Mouse (Mus musculus) splenic B cell, adult 2 months (primary cell): ENCODE data around the gene Per1.

ENCODE experiments used
- DNase-seq: peaks from one replicate; pipeline ENCODE4 v3.0.0-alpha.2; 2011; ENCODE audit warnings: low read depth, low spot score
- H3K27me3 ChIP-seq: 2 replicates; pipeline ENCODE4 v1.6.1; 2012; ENCODE audit warnings: mild to moderate bottlenecking, low read length, moderate library complexity, mixed read lengths; ENCODE audit not compliant: control insufficient read depth, poor library complexity, insufficient read depth, severe bottlenecking
- H3K36me3 ChIP-seq: 2 replicates; pipeline ENCODE4 v1.6.1; 2012; ENCODE audit warnings: mild to moderate bottlenecking, low read length, moderate library complexity, mixed read lengths; ENCODE audit not compliant: control insufficient read depth, poor library complexity, insufficient read depth, severe bottlenecking

Per1 gene

DNA sequence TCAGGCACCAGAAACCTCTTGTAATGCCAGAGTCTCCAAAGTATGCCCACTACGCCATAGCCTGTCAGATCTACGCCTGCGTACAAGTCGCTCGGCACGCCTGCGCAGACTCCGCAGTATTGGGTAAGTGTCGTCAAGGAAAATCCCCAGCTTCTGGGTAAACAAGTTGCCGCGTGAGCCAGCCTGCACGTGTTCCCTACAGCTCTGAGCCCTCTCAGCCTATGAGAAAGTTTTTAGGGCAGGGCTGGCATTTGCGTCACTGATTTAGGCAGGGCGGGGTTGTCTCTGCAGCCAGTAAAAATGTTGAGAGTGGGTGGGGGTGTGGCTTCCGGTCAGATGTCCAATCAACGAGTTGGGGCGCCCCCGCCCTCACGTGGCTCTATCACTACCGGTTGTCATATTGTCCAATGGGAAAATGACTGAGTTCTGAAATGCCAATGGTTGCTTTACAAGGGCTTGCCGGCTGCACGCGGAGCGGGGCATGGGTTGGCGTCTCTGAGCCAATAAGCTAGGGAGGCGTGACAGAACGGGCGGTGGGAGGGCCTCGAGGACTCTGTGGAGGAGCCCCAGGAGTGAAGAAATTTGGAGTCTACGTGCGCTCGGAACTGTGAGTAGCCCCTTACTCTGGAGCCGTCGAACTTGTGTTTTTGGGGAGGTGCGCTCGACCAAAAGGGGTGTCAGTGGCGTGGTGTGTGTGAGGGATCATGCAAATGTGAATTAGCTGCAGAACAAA is at the start of gene Per1:
Per1 (plus strand) TSS at position 521 of the 733 bp plus-strand sequence.
- peak; percentile 100 for DNase-seq
- no peaks in the 10 kb centered on the region for H3K27me3 ChIP-seq
- peaks cover 6% of the 10 kb centered on the region for H3K36me3 ChIP-seq

DNA sequence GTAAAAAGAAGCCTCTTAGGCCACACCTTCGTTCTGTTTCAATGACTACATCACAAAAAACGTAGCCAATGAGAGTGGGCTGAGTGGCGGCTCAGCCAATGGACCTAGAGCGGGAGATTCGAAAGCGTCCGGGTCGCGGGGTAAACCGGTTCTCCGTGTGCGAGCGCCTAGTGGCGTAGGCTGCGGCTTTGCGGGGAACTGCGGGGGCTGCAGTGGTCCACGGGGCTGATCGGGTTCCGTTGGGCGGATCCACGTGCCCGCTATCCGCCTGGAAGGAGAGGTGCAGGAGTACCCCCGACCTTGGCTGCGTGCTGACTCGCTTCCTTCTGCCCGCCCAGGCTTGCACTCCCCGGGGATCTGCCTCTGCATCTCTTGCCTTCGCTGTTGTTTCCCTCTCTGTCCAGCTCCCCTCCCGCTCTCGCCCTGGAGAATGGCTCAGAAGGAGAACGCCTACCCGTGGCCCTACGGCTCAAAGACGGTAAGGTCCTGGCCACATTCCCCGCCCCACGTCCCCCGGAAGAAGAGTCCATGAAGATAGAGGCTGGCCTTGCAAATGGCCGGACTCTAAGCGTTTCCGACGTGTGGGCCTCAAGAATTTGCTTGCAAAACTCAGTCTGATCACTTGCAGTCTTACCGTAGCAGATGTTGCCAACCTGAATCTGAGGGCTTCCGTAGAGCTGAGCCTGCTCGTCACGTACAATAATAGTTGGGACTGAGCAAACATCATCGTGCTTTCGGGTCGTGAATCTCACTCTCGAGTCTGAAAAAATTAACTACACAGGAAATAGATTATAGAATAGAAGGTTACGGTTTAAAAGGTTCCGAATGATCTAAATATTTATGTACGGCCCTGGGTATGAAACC is 49.3 kb upstream of the Per1 start, which contains the start of gene Aurkb:
Aurkb (plus strand) TSS at position 117 of the 864 bp plus-strand sequence.
- peak; percentile 92 for DNase-seq
- Histone ChIP-seq H3K36me3 (no peaks in the 10 kb centered on the region), H3K27me3 (no peaks in the 10 kb centered on the region)

GRCm38 (mm10) chr11:69046395-69046774 is 48.6 kb upstream of the Per1 start:
- no peaks in the 10 kb centered on the region for H3K36me3 ChIP-seq
- no peak for DNase-seq
- H3K27me3 ChIP-seq, result no peaks in the 10 kb centered on the region

DNA sequence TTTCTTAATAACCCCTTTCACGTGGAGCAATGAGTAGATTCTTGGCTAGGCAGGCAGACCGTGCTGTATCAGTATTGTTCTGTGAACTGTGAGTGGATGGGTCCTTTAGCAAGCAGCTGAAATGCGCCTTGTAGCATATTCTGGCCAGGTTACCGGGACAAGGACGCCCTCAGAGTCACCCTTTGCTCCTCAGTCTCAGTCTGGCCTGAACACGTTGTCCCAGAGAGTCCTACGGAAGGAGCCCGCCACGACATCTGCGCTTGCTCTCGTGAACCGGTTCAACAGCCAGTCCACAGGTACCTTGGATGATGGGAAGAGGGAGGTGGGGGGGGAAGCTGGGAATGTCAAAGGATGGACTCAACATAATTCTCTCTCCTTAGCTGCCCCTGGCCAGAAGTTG is 47.4 kb upstream of the Per1 start:
- no peaks in the 10 kb centered on the region for H3K27me3 ChIP-seq
- DNase-seq, result no peak
- no peaks in the 10 kb centered on the region for H3K36me3 ChIP-seq

GRCm38 (mm10) chr11:69048151-69048550 is 46.9 kb upstream of the Per1 start:
- Histone ChIP-seq H3K27me3 (no peaks in the 10 kb centered on the region), H3K36me3 (no peaks in the 10 kb centered on the region)
- DNase-seq, result no peak

GRCm38 (mm10) chr11:69050748-69051147 is 44.3 kb upstream of the Per1 start:
- no peaks in the 10 kb centered on the region for H3K36me3 ChIP-seq
- DNase-seq, result no peak
- H3K27me3 ChIP-seq, result no peaks in the 10 kb centered on the region

DNA sequence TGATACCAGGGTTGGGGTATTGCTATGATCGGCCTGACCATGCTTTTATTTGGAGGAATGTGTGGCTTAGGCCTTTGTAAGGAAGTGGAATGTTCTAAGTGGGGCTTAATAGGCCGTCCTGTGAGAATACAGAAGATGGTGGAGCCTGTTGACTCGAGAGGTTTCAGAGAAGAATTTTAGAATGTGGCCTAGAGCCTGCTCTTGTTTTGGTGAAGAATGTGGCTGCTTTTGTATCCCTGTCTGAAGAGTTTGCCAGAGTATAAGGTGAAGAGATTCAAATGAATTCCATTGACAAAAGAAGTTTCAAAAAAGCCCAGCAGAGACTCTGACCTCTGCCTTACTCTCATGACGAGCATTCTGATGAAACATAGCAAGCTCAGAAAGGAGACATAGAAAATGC is 43.2 kb upstream of the Per1 start:
- DNase-seq, result no peak
- no peaks in the 10 kb centered on the region for H3K36me3 ChIP-seq
- no peaks in the 10 kb centered on the region for H3K27me3 ChIP-seq

GRCm38 (mm10) chr11:69052824-69053421 is 42.1 kb upstream of the Per1 start:
- no peaks in the 10 kb centered on the region for H3K36me3 ChIP-seq
- DNase-seq, result no peak
- H3K27me3 ChIP-seq, result no peaks in the 10 kb centered on the region

GRCm38 (mm10) chr11:69053848-69054247 is 41.2 kb upstream of the Per1 start:
- no peaks in the 10 kb centered on the region for H3K27me3 ChIP-seq
- no peaks in the 10 kb centered on the region for H3K36me3 ChIP-seq
- DNase-seq, result peak; percentile 36

DNA sequence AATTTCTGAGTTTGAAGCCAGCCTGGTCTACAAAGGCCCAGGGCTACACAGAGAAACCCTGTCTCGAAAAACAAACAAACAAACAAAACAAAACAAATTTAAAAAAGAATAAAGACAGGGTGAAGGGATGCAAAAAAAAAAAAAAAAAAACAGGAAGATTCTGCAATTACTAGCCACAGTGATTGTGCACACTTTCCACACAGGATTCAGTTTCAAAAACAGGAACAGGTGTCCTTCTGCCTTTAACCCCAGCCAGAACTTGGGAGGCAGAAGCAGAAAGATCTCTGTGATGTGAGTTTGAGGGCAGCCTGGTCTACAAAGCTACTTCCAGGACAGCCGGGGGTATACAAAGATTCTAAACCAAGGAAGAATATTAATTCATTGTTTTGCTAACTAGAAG is 36.8 kb upstream of the Per1 start:
- DNase-seq, result no peak
- H3K27me3 ChIP-seq, result no peaks in the 10 kb centered on the region
- no peaks in the 10 kb centered on the region for H3K36me3 ChIP-seq

DNA sequence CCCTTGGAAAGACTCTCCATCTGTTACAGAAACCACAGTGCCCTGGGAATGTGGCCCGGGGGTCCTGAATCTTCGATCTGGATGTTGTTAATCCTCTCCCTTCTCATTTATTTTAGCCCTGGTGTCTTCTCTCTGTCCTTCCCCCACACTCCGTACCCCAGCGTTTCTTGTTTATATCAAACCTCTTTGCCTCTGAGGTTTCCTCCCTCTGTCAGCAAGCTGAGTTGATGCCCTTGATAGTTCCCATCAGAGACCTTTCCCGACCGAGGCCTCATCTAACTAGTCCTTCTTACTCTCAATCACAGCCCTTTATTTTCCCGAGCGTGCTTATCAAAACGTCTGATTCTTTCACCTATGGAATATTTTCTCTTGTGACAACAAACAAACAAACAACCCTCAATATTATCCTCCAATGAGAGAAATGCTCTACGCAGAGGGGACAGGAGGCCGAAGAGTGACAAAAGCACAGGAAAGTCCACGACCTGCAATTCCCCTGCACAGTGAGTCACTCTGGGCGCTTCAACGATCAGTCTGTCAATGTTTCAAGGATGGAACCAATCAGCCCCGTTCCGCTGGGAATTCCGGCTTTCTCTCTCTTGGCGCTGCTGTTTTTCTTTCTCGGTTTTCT is 36.2 kb upstream of the Per1 start:
- Histone ChIP-seq H3K27me3 (no peaks in the 10 kb centered on the region), H3K36me3 (no peaks in the 10 kb centered on the region)
- peak; percentile 24 for DNase-seq

DNA sequence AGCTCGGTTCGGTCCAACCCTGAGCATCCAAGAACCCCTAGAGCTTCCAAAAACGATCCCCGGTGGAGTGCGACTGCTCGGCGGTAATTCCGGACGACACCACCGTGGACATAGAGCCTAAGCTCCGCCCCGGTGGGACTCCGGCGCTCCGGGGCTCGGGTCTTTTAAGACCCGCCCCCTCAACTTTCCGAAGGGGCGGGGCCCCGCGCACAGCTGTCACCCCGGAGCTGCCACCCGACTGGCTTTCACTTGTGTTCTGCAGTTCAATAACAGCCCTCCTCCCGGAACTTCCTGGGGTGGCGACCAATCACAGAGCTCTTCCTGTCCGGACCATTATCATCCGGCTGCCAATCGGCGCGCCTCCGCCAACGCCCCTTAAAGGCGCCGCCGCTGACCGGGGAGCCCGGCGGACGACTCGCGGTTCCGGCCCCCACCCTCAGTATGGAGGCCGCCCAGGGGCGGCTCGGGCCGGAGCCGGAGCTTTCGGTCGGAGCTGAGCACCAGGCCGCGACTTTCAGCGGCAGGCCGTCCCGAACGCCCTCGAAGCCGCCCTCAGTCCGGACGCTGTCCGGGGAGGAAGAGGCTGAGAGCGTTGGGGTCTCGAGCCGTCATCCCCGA is 35.6 kb upstream of the Per1 start, which contains the start of gene Borcs6:
Borcs6 (plus strand) TSS at position 361 of the 618 bp plus-strand sequence.
- Histone ChIP-seq H3K36me3 (no peaks in the 10 kb centered on the region), H3K27me3 (no peaks in the 10 kb centered on the region)
- DNase-seq, result peak; percentile 97

DNA sequence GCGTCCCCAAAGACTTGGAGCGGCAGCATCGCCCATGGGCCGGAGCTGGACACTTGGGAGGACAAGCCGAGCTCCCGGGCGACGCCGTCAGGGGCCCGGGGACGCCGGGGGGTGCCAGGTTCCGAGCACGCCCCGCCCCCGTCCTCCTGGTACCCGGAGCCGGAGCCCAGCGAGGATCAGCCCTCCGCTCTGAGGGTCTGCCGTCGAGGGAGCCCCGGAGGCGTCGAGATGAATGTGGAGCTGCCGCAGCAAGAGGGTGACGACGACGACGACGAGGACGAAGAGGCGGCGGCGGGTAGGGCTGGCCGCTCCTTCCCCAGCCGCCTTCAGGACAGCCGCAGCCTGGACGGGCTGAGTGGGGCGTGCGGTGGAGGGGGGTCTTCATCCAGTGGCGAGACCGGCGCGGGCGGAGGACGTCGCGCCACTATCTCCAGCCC is 35.0 kb upstream of the Per1 start:
- DNase-seq, result peak; percentile 53
- H3K27me3 ChIP-seq, result no peaks in the 10 kb centered on the region
- H3K36me3 ChIP-seq, result no peaks in the 10 kb centered on the region
